Mouse (Mus musculus): ENCODE data around the gene Irf2bp1. TPM values are rescaled to one million over a fixed set of nuclear protein-coding genes. Genes with fewer than 3 reads are reported as not detected.
A peak's percentile ranks its signal among the peaks of the same experiment; 100 is the strongest.

The Irf2bp1 gene
- polyA plus RNA-seq, 1 experiment from 2014 or later: 32.4 TPM

GRCm38 (mm10) chr7:19054047-19054776, 50.4 kb downstream of the Irf2bp1 start, which contains the start of gene Rsph6a:
Gene Rsph6a, plus strand, starts transcription at chr7:19054690.
- 29% methylated on average over 33 of the region's 33 CpGs for WGBS
- Histone ChIP-seq H3K27ac (no peak within 1 kb of the TSS), H3K4me3 (replicated peaks; ENCODE audit: low read length) (0 out of 2 replicates have a peak within 1 kb of the TSS, but pooled peaks have one; percentile 2), H3K4me1 (replicated peaks; ENCODE audit: control insufficient read depth, insufficient read depth, low read length) (no peaks in the 10 kb centered on the region), H3K9me3 (ENCODE audit: control insufficient read depth, low read length) (no peaks in the 10 kb centered on the region), H3K4me2 (replicated peaks) (peak within 1 kb of the TSS; percentile 41), H3K27me3 (ENCODE audit: control insufficient read depth, insufficient read depth, low read length) (no peaks in the 10 kb centered on the region), H3K9ac (peak within 1 kb of the TSS; percentile 45; the same call in 1 of the 2 replicates), H3K36me3 (replicated peaks; ENCODE audit: control insufficient read depth, insufficient read depth) (peaks cover 35% of the 10 kb centered on the region)
- DNase-seq (ENCODE audit: low spot score): peak; percentile 73
- ATAC-seq (ENCODE audit: low FRiP score): peak; percentile 72

- Histone ChIP-seq H3K4me2 (replicated peaks) (peak overlapping the region; percentile 41), H3K27me3 (ENCODE audit: control insufficient read depth, insufficient read depth, low read length) (no peaks in the 10 kb centered on the region), H3K27ac (no peak overlapping the region), H3K4me3 (replicated peaks; ENCODE audit: low read length) (0 out of 2 replicates have a peak overlapping the region, but pooled peaks have one; percentile 2), H3K36me3 (replicated peaks; ENCODE audit: control insufficient read depth, insufficient read depth) (peaks cover 30% of the 10 kb centered on the region), H3K9ac (peak overlapping the region; percentile 45; the same call in 1 of the 2 replicates), H3K9me3 (ENCODE audit: control insufficient read depth, low read length) (no peaks in the 10 kb centered on the region), H3K4me1 (replicated peaks; ENCODE audit: control insufficient read depth, insufficient read depth, low read length) (no peaks in the 10 kb centered on the region)
- WGBS: 69% methylated on average over 9 of the region's 9 CpGs
- peak; percentile 29; the same call in 1 of the 2 replicates for ATAC-seq (ENCODE audit: low FRiP score)
- DNase-seq (ENCODE audit: low spot score): no peak
Observed at GRCm38 (mm10) chr7:19054777-19055076, 50.9 kb downstream of the Irf2bp1 start.

- H3K9me3 ChIP-seq (ENCODE audit: control insufficient read depth, low read length): no peaks in the 10 kb centered on the region
- no peak overlapping the region for H3K9ac ChIP-seq
- H3K4me2 ChIP-seq (replicated peaks): no peak overlapping the region
- DNase-seq (ENCODE audit: low spot score) (no peak), ATAC-seq (ENCODE audit: low FRiP score) (no peak)
- peaks cover 26% of the 10 kb centered on the region for H3K36me3 ChIP-seq (replicated peaks; ENCODE audit: control insufficient read depth, insufficient read depth)
- no peak overlapping the region for H3K4me3 ChIP-seq (replicated peaks; ENCODE audit: low read length)
- 93% methylated on average over 8 of the region's 8 CpGs for WGBS
- no peak overlapping the region for H3K27ac ChIP-seq
- no peaks in the 10 kb centered on the region for H3K27me3 ChIP-seq (ENCODE audit: control insufficient read depth, insufficient read depth, low read length)
- no peaks in the 10 kb centered on the region for H3K4me1 ChIP-seq (replicated peaks; ENCODE audit: control insufficient read depth, insufficient read depth, low read length)
Observed at GRCm38 (mm10) chr7:19055108-19055507, 51.3 kb downstream of the Irf2bp1 start.

Other genes starting within 250 kb of the Irf2bp1 start
- gene Psg19, start 205.5 kb upstream of the Irf2bp1 start, polyA plus RNA-seq (2014; fragmentation: Nextera tagmentation; extraction: Ambion mirVana): not detected in 2 replicates
- 0.12 TPM in 1 of 2 replicates, not detected in the other for gene Psg17, start 182.4 kb upstream of the Irf2bp1 start, polyA plus RNA-seq (2014; fragmentation: Nextera tagmentation; extraction: Ambion mirVana)
- 0.39 and 0.50 TPM in 2 replicates for gene Mill2, start 164.1 kb upstream of the Irf2bp1 start, polyA plus RNA-seq (2014; fragmentation: Nextera tagmentation; extraction: Ambion mirVana)
- gene Pglyrp1, start 132.7 kb upstream of the Irf2bp1 start, polyA plus RNA-seq (2014; fragmentation: Nextera tagmentation; extraction: Ambion mirVana): 24.5 and 25.2 TPM in 2 replicates
- 23.9 and 24.0 TPM in 2 replicates for gene Ccdc61, start 93.6 kb upstream of the Irf2bp1 start, polyA plus RNA-seq (2014; fragmentation: Nextera tagmentation; extraction: Ambion mirVana)
- gene Nova2, start 78.2 kb upstream of the Irf2bp1 start, polyA plus RNA-seq (2014; fragmentation: Nextera tagmentation; extraction: Ambion mirVana): 15.4 and 16.3 TPM in 2 replicates
- 0.52 and 0.69 TPM in 2 replicates for gene Nanos2, start 16.6 kb upstream of the Irf2bp1 start, polyA plus RNA-seq (2014; fragmentation: Nextera tagmentation; extraction: Ambion mirVana)
- gene Mypop, start 12.8 kb upstream of the Irf2bp1 start, polyA plus RNA-seq (2014; fragmentation: Nextera tagmentation; extraction: Ambion mirVana): 6.7 and 7.4 TPM in 2 replicates
- gene Foxa3, start 19.5 kb downstream of the Irf2bp1 start, polyA plus RNA-seq (2014; fragmentation: Nextera tagmentation; extraction: Ambion mirVana): not detected in 2 replicates
- gene Sympk, start 20.3 kb downstream of the Irf2bp1 start, polyA plus RNA-seq (2014; fragmentation: Nextera tagmentation; extraction: Ambion mirVana): 18.7 and 18.8 TPM in 2 replicates
- gene Rsph6a, start 50.6 kb downstream of the Irf2bp1 start, polyA plus RNA-seq (2014; fragmentation: Nextera tagmentation; extraction: Ambion mirVana): 0.27 and 0.43 TPM in 2 replicates
- gene Dmwd, start 72.2 kb downstream of the Irf2bp1 start, polyA plus RNA-seq (2014; fragmentation: Nextera tagmentation; extraction: Ambion mirVana): 32.0 and 35.0 TPM in 2 replicates
- gene Dmpk, start 79.8 kb downstream of the Irf2bp1 start, polyA plus RNA-seq (2014; fragmentation: Nextera tagmentation; extraction: Ambion mirVana): 8.2 and 8.9 TPM in 2 replicates
- gene Six5, start 90.5 kb downstream of the Irf2bp1 start, polyA plus RNA-seq (2014; fragmentation: Nextera tagmentation; extraction: Ambion mirVana): 2.3 and 2.5 TPM in 2 replicates
- 6.7 and 7.7 TPM in 2 replicates for gene Gm4969, start 114.3 kb downstream of the Irf2bp1 start, polyA plus RNA-seq (2014; fragmentation: Nextera tagmentation; extraction: Ambion mirVana)
- gene Fbxo46, start 115.8 kb downstream of the Irf2bp1 start, polyA plus RNA-seq (2014; fragmentation: Nextera tagmentation; extraction: Ambion mirVana): 10.9 and 11.9 TPM in 2 replicates
- gene Qpctl, start 145.2 kb downstream of the Irf2bp1 start, polyA plus RNA-seq (2014; fragmentation: Nextera tagmentation; extraction: Ambion mirVana): 19.1 and 20.3 TPM in 2 replicates
- 104 and 110 TPM in 2 replicates for gene Snrpd2, start 145.7 kb downstream of the Irf2bp1 start, polyA plus RNA-seq (2014; fragmentation: Nextera tagmentation; extraction: Ambion mirVana)
- gene Gipr, start 162.1 kb downstream of the Irf2bp1 start, polyA plus RNA-seq (2014; fragmentation: Nextera tagmentation; extraction: Ambion mirVana): 0.62 and 1.1 TPM in 2 replicates
- gene Eml2, start 172.4 kb downstream of the Irf2bp1 start, polyA plus RNA-seq (2014; fragmentation: Nextera tagmentation; extraction: Ambion mirVana): 3.4 and 3.6 TPM in 2 replicates
- gene Gpr4, start 208.5 kb downstream of the Irf2bp1 start, polyA plus RNA-seq (2014; fragmentation: Nextera tagmentation; extraction: Ambion mirVana): 3.1 and 3.2 TPM in 2 replicates
- gene Opa3, start 224.3 kb downstream of the Irf2bp1 start, polyA plus RNA-seq (2014; fragmentation: Nextera tagmentation; extraction: Ambion mirVana): 34.1 and 36.6 TPM in 2 replicates